Mouse (Mus musculus): ENCODE results near the gene Cish. TPM values are rescaled to one million over a fixed set of nuclear protein-coding genes. Genes with fewer than 3 reads are reported as not detected.
A peak's percentile ranks its signal among the peaks of the same experiment; 100 is the strongest.

The Cish gene
- polyA plus RNA-seq, 1 experiment from 2014 or later = 31.1 TPM

DNA sequence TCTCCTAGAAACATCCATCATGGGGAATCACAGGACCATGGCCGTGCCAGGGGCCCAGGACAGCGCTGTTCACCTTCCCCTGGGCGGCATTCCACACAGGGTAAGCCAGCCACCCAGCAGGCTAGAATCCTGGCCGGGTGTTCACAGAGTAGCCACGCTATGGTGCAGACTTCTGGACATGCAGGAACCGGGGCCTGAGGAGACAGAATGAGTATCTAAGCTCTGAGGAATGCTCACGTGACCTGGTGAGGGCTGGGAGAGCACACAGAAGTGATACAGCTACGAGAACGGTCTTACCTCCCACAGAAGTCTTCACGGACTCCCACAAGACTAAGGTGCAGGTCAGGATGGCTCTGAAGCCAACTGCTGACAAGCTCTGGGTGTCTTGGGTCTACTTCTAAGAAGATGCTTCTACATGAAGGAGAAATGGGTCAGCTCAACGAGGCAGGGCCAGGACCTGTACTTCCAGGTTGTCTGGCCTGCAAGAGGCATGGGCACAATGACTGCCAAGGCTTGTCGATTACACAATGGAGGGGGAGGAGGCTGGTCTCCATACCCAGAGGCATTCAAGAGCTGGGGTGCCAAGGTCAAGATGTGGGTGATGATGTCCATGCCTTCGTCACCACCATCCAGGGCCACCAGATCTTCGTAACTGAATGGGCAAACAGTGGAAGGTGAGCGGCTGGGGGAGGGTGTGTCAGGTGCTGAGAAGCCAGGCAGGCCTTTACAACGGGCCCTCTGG is 32.2 kb downstream of the Cish start:
- Histone ChIP-seq H3K4me2 (no peak overlapping the region), H3K4me1 (replicated peaks) (peaks cover 31% of the 10 kb centered on the region), H3K27me3 (no peaks in the 10 kb centered on the region), H3K4me3 (no peak overlapping the region), H3K9ac (no peak overlapping the region), H3K27ac (no peak overlapping the region), H3K36me3 (no peaks in the 10 kb centered on the region), H3K9me3 (replicated peaks) (no peaks in the 10 kb centered on the region)
- WGBS = 75% methylated on average over 16 of the region's 16 CpGs
- ATAC-seq (replicated peaks; ENCODE audit: insufficient number of reproducible peaks, insufficient read depth, low FRiP score, low read depth) = no peak

- no peaks in the 10 kb centered on the region for H3K9me3 ChIP-seq (replicated peaks)
- H3K4me1 ChIP-seq (replicated peaks) = peaks cover 7% of the 10 kb centered on the region
- H3K4me2 ChIP-seq = no peak overlapping the region
- H3K4me3 ChIP-seq = no peak overlapping the region
- H3K36me3 ChIP-seq = 0 out of 2 replicates have a peak, but pooled peaks cover 3% of the 10 kb centered on the region
- no peak for ATAC-seq (replicated peaks; ENCODE audit: insufficient number of reproducible peaks, insufficient read depth, low FRiP score, low read depth)
- 69% methylated on average over 6 of the region's 6 CpGs for WGBS
- H3K27me3 ChIP-seq = no peaks in the 10 kb centered on the region
- no peak overlapping the region for H3K27ac ChIP-seq
- no peak overlapping the region for H3K9ac ChIP-seq
These were observed 35.0 kb downstream of the Cish start for GRCm38 (mm10) chr9:107330791-107331190.

- WGBS = 54% methylated on average over 2 of the region's 2 CpGs
- Histone ChIP-seq H3K27me3 (no peaks in the 10 kb centered on the region), H3K36me3 (0 out of 2 replicates have a peak, but pooled peaks cover 3% of the 10 kb centered on the region), H3K9ac (no peak overlapping the region), H3K9me3 (replicated peaks) (no peaks in the 10 kb centered on the region), H3K4me1 (replicated peaks) (peaks cover 21% of the 10 kb centered on the region), H3K4me2 (no peak overlapping the region), H3K27ac (no peak overlapping the region), H3K4me3 (no peak overlapping the region)
- no peak for ATAC-seq (replicated peaks; ENCODE audit: insufficient number of reproducible peaks, insufficient read depth, low FRiP score, low read depth)
These were observed 37.9 kb downstream of the Cish start for GRCm38 (mm10) chr9:107333686-107334085.

DNA sequence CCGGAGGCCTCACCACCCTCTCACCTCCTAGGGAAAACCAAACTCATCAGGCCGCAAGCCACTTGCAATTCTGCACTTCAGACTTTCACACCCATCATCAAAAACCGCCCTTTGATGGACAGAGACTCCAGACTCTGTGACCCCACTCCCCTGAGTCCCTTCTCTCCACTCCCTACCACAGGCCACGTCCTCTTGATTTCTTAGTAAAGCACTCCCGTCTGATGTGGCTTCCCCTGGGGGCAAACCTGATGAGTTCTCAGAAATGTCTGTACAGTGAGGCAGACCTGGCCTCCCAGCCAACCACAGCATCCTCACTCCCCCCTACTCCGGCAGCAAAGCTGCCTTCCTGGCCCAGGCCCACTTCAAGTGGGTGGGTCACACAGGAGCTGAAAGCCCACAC is 38.5 kb downstream of the Cish start:
- no peak for ATAC-seq (replicated peaks; ENCODE audit: insufficient number of reproducible peaks, insufficient read depth, low FRiP score, low read depth)
- peaks cover 24% of the 10 kb centered on the region for H3K4me1 ChIP-seq (replicated peaks)
- H3K27ac ChIP-seq = no peak overlapping the region
- no peak overlapping the region for H3K4me2 ChIP-seq
- H3K9me3 ChIP-seq (replicated peaks) = no peaks in the 10 kb centered on the region
- no peak overlapping the region for H3K9ac ChIP-seq
- no peaks in the 10 kb centered on the region for H3K27me3 ChIP-seq
- 86% methylated on average over 6 of the region's 6 CpGs for WGBS
- no peak overlapping the region for H3K4me3 ChIP-seq
- 0 out of 2 replicates have a peak, but pooled peaks cover 3% of the 10 kb centered on the region for H3K36me3 ChIP-seq

- 87% methylated on average over 5 of the region's 5 CpGs for whole genome bisulfite sequencing
- Histone ChIP-seq H3K27ac (no peak overlapping the region), H3K4me3 (no peak overlapping the region), H3K36me3 (0 out of 2 replicates have a peak, but pooled peaks cover 3% of the 10 kb centered on the region), H3K27me3 (no peaks in the 10 kb centered on the region), H3K4me1 (replicated peaks) (peaks cover 24% of the 10 kb centered on the region), H3K4me2 (no peak overlapping the region), H3K9me3 (replicated peaks) (no peaks in the 10 kb centered on the region), H3K9ac (no peak overlapping the region)
- no peak for ATAC-seq (replicated peaks; ENCODE audit: insufficient number of reproducible peaks, insufficient read depth, low FRiP score, low read depth)
These were observed 39.2 kb downstream of the Cish start for GRCm38 (mm10) chr9:107335046-107335445.

DNA sequence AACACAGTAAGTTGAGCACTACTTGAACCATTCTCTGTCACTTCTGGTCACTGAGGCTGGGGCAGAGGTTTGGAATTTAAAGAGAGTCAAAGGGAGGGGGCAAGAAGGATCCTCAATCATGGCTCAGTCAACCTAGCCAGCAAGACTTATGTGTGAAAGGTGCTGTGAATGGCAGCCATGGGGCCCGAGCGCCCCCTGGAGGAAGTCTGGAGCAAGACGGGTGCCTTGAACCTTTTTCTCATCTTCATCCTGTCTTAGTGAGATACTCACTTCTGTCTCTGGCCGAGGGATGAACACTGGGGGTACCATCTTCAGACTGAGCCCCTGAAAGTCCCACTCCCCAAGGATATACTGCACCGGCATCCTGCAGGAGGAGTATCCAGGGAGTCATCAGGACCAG is 40.1 kb downstream of the Cish start:
- 9% methylated on average over 5 of the region's 5 CpGs for WGBS
- Histone ChIP-seq H3K9me3 (replicated peaks) (no peaks in the 10 kb centered on the region), H3K36me3 (0 out of 2 replicates have a peak, but pooled peaks cover 3% of the 10 kb centered on the region), H3K4me1 (replicated peaks) (peaks cover 29% of the 10 kb centered on the region), H3K4me3 (no peak overlapping the region), H3K27me3 (no peaks in the 10 kb centered on the region), H3K27ac (no peak overlapping the region), H3K9ac (no peak overlapping the region), H3K4me2 (no peak overlapping the region)
- ATAC-seq (replicated peaks; ENCODE audit: insufficient number of reproducible peaks, insufficient read depth, low FRiP score, low read depth) = no peak

DNA sequence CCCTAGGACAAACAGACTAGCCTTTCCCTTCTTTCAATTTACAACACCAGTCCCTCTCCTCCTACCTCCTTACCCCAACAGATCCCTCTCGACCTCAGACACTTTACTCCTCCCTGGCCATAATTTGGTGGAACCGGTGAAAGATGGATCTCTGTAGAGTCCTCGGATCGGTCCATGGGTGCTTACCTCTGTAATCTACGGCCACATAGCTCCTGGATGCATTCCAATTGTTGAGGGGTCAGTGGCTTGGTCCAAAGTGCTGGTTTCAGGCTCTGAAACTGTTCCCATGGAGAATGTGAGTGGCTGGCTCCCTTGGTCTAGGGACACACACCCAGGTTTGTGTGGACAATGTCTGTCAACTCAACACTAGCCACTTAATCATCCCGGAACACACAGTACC is 40.6 kb downstream of the Cish start:
- Histone ChIP-seq H3K9ac (no peak overlapping the region), H3K27ac (no peak overlapping the region), H3K36me3 (0 out of 2 replicates have a peak, but pooled peaks cover 3% of the 10 kb centered on the region), H3K9me3 (replicated peaks) (no peaks in the 10 kb centered on the region), H3K4me2 (no peak overlapping the region), H3K4me1 (replicated peaks) (peaks cover 34% of the 10 kb centered on the region), H3K27me3 (no peaks in the 10 kb centered on the region), H3K4me3 (no peak overlapping the region)
- 78% methylated on average over 6 of the region's 6 CpGs for WGBS
- ATAC-seq (replicated peaks; ENCODE audit: insufficient number of reproducible peaks, insufficient read depth, low FRiP score, low read depth) = no peak

DNA sequence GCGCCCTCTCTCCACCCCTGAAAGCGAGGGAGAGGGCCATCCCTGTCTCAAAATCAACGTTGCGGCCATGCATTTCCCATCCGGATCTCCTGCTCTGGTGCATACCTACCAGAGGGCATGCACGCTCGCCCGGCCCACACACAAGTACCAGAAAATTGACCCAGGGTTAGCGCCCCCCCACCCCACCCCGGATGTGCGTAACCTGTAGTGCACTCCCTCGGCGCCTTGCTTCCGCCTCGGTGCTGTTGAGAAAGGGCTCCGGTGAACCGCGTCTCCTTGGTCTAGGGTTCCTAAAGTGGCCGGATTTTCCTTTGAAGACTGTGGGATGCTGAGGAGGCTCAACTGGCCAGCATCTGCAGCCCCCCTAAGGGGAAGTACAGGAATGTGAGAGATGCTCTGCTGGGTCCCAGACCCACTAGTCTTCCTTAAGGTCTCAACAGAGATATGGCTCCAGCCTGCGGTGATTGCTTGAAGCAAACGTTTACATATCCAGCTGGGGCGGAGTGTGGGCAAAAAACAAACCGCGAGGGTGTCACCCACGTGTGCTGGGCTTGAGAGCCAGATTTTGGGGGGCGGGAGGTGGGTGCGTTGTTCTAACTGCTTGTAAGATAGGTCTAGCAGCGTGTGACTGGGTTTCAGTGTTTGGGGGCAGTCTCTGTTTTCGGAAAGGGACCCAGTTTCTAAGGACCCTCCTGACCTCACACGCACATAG is 42.5 kb downstream of the Cish start, which contains the start of gene Hemk1:
Gene Hemk1 (minus strand): TSS at position 179 of the 712 bp plus-strand sequence.
- Histone ChIP-seq H3K4me3 (peak within 1 kb of the TSS; percentile 61), H3K27me3 (peaks cover 6% of the 10 kb centered on the region; the same call in 1 of the 2 replicates), H3K27ac (peak within 1 kb of the TSS; percentile 43), H3K4me1 (replicated peaks) (peaks cover 34% of the 10 kb centered on the region), H3K36me3 (0 out of 2 replicates have a peak, but pooled peaks cover 3% of the 10 kb centered on the region), H3K9me3 (replicated peaks) (no peaks in the 10 kb centered on the region), H3K4me2 (peak within 1 kb of the TSS; percentile 93), H3K9ac (peak within 1 kb of the TSS; percentile 61)
- ATAC-seq (replicated peaks; ENCODE audit: insufficient number of reproducible peaks, insufficient read depth, low FRiP score, low read depth) = peak; percentile 65
- 5% methylated on average over 30 of the region's 30 CpGs for WGBS

DNA sequence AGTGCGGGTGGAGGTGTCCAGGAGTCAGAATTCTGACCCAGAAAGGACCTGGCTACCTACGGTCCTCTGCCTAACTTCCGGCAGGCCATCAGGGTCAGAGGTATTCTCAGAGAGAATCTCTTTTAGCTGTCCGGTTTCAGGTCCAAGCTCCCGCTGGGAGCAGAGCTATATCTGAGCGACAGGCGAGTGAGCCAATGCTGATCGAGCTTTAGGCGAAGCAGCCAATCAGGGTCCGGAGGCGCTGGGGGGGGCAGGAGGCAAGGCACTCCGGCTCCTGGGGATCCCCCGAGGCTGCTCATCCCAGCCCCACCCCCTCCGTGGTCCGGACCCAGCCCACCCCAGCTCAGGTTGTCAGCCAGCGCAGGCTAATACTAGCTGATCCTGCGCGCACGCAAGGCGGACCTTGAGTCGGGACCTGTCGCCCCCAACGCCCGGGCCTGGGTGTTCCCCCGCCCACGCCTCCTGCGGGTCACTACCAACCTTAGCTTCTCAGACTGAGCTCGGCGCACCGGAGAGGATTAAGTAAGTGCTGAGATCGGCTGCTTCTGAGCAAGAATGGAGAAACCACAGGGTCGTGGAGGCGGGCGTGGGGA is 44.5 kb downstream of the Cish start, which contains the start of gene 6430571L13Rik:
Gene 6430571L13Rik (plus strand): TSS at position 336 of the 593 bp plus-strand sequence.
- Histone ChIP-seq H3K27me3 (peaks cover 6% of the 10 kb centered on the region), H3K27ac (no peak within 1 kb of the TSS), H3K4me2 (peak within 1 kb of the TSS; percentile 94), H3K4me3 (peak within 1 kb of the TSS; percentile 78), H3K36me3 (no peaks in the 10 kb centered on the region), H3K4me1 (replicated peaks) (peaks cover 34% of the 10 kb centered on the region), H3K9me3 (replicated peaks) (no peaks in the 10 kb centered on the region), H3K9ac (peak within 1 kb of the TSS; percentile 66)
- WGBS = under 1% methylated on average over 34 of the region's 34 CpGs
- peak; percentile 91 for ATAC-seq (replicated peaks; ENCODE audit: insufficient number of reproducible peaks, insufficient read depth, low FRiP score, low read depth)

DNA sequence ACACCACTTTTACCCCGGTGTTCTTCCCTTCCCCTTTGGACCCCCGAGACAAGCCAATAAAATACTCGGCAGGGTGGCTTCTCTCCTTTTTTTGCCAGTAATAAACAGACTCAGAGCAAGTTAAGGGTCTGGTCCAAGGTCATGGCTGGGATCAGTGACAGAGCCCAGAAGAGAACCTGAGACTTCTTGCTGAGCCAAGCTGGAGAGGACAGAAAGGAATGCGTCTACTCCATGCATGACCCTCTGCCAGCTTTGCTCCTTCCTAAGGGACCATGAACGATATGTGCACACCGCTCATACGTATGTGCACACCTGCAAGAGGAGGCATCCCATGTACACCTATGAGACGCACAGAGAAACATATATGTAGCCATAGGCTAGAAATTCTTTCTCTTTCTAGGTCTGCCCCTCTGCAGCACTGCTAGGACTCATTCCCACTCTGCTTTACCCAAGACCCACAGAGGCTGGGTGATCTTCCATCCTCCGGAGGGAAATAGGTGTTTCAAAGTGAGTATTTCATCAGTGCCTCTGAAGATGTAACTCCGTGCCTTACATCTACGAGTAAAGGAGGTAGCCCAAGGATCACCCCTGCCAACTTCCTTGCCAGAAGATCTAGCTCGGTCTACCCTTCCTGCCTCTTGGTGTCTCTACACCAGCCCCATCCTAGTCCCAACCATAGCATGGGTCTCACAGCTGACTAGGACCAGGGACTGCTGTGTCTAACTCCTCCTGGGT is 45.3 kb downstream of the Cish start:
- ATAC-seq (replicated peaks; ENCODE audit: insufficient number of reproducible peaks, insufficient read depth, low FRiP score, low read depth) = no peak
- no peaks in the 10 kb centered on the region for H3K36me3 ChIP-seq
- H3K4me2 ChIP-seq = peak overlapping the region; percentile 94
- peaks cover 6% of the 10 kb centered on the region for H3K27me3 ChIP-seq
- no peaks in the 10 kb centered on the region for H3K9me3 ChIP-seq (replicated peaks)
- peaks cover 28% of the 10 kb centered on the region for H3K4me1 ChIP-seq (replicated peaks)
- peak overlapping the region; percentile 78 for H3K4me3 ChIP-seq
- H3K9ac ChIP-seq = peak overlapping the region; percentile 66
- H3K27ac ChIP-seq = no peak overlapping the region
- WGBS = 47% methylated on average over 12 of the region's 12 CpGs
